Mouse (Mus musculus) kidney, adult 2 months (tissue): Measurements from ENCODE around the gene 4930539E08Rik. TPM values are rescaled to one million over a fixed set of nuclear protein-coding genes. Genes with fewer than 3 reads are reported as not detected.

Experiments used
- DNase-seq: peaks from one replicate; pipeline ENCODE4 v3.0.0; 2021
- H3K27ac ChIP-seq: fragments of 200-500 bp; 2 replicates; pipeline ENCODE4 v1.5.1; 2012; ENCODE audit warnings: low read depth, low read length, control low read depth, inconsistent platforms; ENCODE audit not compliant: insufficient read depth
- H3K27me3 ChIP-seq: fragments of 200-500 bp; replicated peaks from 2 replicates; pipeline ENCODE4 v1.6.1; 2012; ENCODE audit warnings: mild to moderate bottlenecking, moderate library complexity, low read length, inconsistent platforms; ENCODE audit not compliant: control insufficient read depth, insufficient read depth
- H3K36me3 ChIP-seq: fragments of 200-500 bp; 2 replicates; pipeline ENCODE4 v1.6.1; 2012; ENCODE audit warnings: mild to moderate bottlenecking, moderate library complexity, low read length, inconsistent platforms; ENCODE audit not compliant: control insufficient read depth, insufficient read depth
- H3K4me1 ChIP-seq: fragments of 200-500 bp; 2 replicates; pipeline ENCODE4 v1.6.1; 2011; ENCODE audit warnings: low read length; ENCODE audit not compliant: control insufficient read depth, insufficient read depth
- H3K4me3 ChIP-seq: fragments of 200-500 bp; 2 replicates; pipeline ENCODE4 v1.5.1; 2011; ENCODE audit warnings: mild to moderate bottlenecking, low read depth, low read length, control low read depth; ENCODE audit not compliant: insufficient read depth
- CTCF ChIP-seq: fragments of 200-500 bp; conservative IDR thresholded peaks from 2 replicates; pipeline ENCODE4 v1.5.1; 2011; ENCODE audit warnings: low read depth, mild to moderate bottlenecking, control low read depth, low read length, moderate library complexity, mixed read lengths; ENCODE audit not compliant: insufficient read depth, insufficient read length
- POLR2A ChIP-seq: fragments of 200-500 bp; IDR thresholded peaks from one replicate; pipeline ENCODE4 v1.6.1; 2011; ENCODE audit warnings: low read depth, low read length, control low read depth
- WGBS: fragments of 180-500 bp; shearing (Covaris S2); methylation state at CpG from one replicate; pipeline ENCODE4 v1.1.7; 2018; 5-methylcytosine and 5-hydroxymethylcytosine counted together
- polyA plus RNA-seq: library from polyadenylated mRNA; depleted of rRNA; stranded (reverse); fragments of >200 nt; gene quantifications from 2 replicates; pipeline ENCODE4 v1.2.3, GENCODE M21; 2012

4930539E08Rik gene
- polyA plus RNA-seq, 1 experiment: 0.34 TPM

- Histone ChIP-seq H3K36me3 (no peaks in the 10 kb centered on the region), H3K4me1 (peaks cover 7% of the 10 kb centered on the region), H3K4me3 (no peak overlapping the region), H3K27ac (no peak overlapping the region), H3K27me3 (no peaks in the 10 kb centered on the region)
- DNase-seq: peak; percentile 76
- WGBS: 6% methylated on average over 18 of the region's 18 CpGs
- TF ChIP-seq CTCF (peak; percentile 82), POLR2A (no peak)
Measured at GRCm38 (mm10) chr17:28879931-28880391, 35.2 kb downstream of the 4930539E08Rik start.

- DNase-seq: no peak
- H3K4me3 ChIP-seq: no peak overlapping the region
- WGBS: 36% methylated on average over 19 of the region's 19 CpGs
- no peaks in the 10 kb centered on the region for H3K36me3 ChIP-seq
- TF ChIP-seq CTCF (peak; percentile 31; the same call in 1 of the 2 replicates), POLR2A (no peak)
- H3K4me1 ChIP-seq: peaks cover 8% of the 10 kb centered on the region
- H3K27ac ChIP-seq: no peak overlapping the region
- H3K27me3 ChIP-seq: no peaks in the 10 kb centered on the region
Measured at GRCm38 (mm10) chr17:28876821-28877220, 38.3 kb downstream of the 4930539E08Rik start.

DNA sequence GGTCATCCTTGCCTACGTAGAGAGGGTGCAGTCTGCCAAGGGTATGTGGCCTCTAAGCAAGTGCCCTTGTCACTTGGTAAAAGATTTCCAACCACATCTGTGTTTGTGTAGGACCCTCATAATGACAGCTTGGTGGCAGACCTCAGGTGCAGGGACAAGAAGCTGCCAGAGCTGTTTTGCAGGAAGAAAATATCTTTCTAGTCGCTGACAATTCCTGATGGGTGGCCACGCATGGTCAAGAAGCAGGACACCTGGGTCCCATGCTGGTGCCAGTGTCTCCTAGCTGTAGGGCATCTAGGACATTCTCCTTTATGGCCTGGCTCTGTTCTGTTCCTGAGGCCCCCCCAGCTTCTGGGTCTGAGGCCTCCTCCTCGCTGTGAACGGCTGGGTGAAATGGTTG, 38.8 kb downstream of the 4930539E08Rik start:
- Histone ChIP-seq H3K27me3 (no peaks in the 10 kb centered on the region), H3K36me3 (no peaks in the 10 kb centered on the region), H3K4me3 (no peak overlapping the region), H3K27ac (no peak overlapping the region), H3K4me1 (peaks cover 8% of the 10 kb centered on the region)
- no peak for DNase-seq
- TF ChIP-seq POLR2A (no peak), CTCF (no peak)
- 73% methylated on average over 5 of the region's 5 CpGs for WGBS

GRCm38 (mm10) chr17:28875316-28875715, 39.8 kb downstream of the 4930539E08Rik start:
- 38% methylated on average over 8 of the region's 8 CpGs for WGBS
- Histone ChIP-seq H3K27ac (no peak overlapping the region), H3K4me3 (no peak overlapping the region), H3K36me3 (no peaks in the 10 kb centered on the region), H3K27me3 (no peaks in the 10 kb centered on the region), H3K4me1 (peaks cover 8% of the 10 kb centered on the region)
- DNase-seq: peak; percentile 73
- no peak for TF ChIP-seq CTCF
- TF ChIP-seq POLR2A: no peak

DNA sequence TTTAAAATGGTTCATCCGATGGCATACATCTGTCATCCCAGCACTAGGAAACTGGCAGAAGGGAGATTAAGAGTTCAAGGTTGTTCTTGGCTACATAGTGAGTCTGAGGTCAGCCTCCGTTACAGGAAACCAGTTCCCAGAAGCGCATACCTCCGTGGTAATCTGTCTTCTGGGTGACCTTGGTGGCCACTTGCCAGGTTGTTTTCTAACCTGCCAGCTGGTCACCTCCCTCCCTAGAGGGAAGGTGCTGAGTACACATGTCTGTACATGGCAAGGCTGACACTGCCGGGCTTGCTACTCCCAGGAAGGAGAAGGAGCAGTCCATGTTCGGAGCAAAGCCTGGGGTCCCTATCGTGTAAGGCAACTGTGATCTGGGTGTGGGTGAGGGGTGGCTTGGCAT, 40.3 kb downstream of the 4930539E08Rik start:
- Histone ChIP-seq H3K4me1 (peaks cover 8% of the 10 kb centered on the region), H3K4me3 (no peak overlapping the region), H3K27ac (no peak overlapping the region), H3K27me3 (no peaks in the 10 kb centered on the region), H3K36me3 (no peaks in the 10 kb centered on the region)
- 20% methylated on average over 7 of the region's 7 CpGs for WGBS
- DNase-seq: peak; percentile 87
- TF ChIP-seq CTCF (no peak), POLR2A (no peak)

- H3K4me1 ChIP-seq: peaks cover 8% of the 10 kb centered on the region
- H3K36me3 ChIP-seq: no peaks in the 10 kb centered on the region
- H3K4me3 ChIP-seq: no peak overlapping the region
- TF ChIP-seq CTCF (no peak), POLR2A (no peak)
- H3K27ac ChIP-seq: no peak overlapping the region
- H3K27me3 ChIP-seq: no peaks in the 10 kb centered on the region
- no peak for DNase-seq
- WGBS: 82% methylated on average over 4 of the region's 4 CpGs
Measured at GRCm38 (mm10) chr17:28874216-28874615, 40.9 kb downstream of the 4930539E08Rik start.

DNA sequence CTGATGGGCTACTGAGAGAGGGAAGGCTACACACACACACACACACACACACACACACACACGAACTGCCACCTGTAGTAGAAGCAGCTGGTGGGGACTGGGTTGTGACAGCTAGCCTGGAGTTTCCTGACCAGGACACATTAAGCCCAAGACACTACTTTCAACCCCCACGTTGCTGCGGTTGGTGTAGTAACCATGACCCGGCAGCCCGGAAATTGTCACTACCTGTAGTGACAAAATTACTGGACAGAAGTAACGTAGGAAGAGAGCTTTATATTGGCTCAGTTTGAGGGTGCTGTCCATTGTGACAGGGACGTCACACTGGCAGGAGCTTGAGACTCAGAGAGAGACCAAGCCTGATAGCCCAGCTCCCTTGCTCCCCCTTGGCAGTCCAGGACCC, 42.8 kb downstream of the 4930539E08Rik start:
- TF ChIP-seq POLR2A (no peak), CTCF (no peak)
- Histone ChIP-seq H3K4me1 (peaks cover 8% of the 10 kb centered on the region), H3K27ac (no peak overlapping the region), H3K4me3 (no peak overlapping the region), H3K36me3 (no peaks in the 10 kb centered on the region), H3K27me3 (no peaks in the 10 kb centered on the region)
- DNase-seq: no peak
- WGBS: 90% methylated on average over 7 of the region's 7 CpGs
